Mouse (Mus musculus) thymus, adult 18-20 months (tissue): Measurements from ENCODE around the gene Lrsam1.

Experiments used
- DNase-seq, 2 experiments: peaks; one replicate each; pipeline ENCODE4 v3.0.0; 2022; ENCODE audit warnings: mixed read lengths in 2 of 2

Lrsam1 gene

DNA sequence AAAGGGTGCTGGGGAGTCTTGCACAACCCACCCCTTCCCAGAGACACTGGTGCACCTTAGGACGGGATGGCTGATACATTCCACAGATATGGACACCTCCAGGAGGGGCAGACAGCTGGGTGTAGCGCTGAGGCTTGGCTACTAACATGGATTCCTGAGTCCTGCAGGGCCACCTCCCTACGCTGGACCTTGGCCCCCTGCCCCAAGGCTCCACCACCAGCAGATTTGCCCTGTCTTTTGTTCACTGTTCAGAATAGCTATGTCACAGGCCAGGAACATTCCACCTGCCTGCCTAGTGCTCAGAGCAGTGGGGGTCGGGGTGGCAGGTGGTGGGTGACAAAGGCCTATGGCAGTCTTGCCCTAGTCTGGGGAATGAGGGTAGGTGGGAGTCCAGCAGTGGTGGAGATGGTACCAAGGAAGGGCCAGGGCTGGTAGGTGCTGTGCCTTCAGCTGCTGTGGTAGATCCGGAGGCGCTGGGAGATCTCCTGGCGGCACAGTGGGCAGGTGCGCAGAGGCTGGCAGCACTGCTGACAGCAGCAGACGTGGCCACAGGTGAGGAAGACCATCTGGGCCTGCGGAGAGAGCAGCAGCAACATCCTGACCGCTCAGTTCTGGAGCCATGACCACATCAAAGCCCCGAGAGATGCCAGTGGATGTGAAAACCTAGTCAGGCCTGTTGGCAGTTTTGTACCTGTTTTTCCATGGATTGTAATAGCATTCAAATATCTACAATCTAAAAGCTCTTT, 34.9 kb downstream of the Lrsam1 start:
- peak; percentile 49 to 63 for DNase-seq

DNA sequence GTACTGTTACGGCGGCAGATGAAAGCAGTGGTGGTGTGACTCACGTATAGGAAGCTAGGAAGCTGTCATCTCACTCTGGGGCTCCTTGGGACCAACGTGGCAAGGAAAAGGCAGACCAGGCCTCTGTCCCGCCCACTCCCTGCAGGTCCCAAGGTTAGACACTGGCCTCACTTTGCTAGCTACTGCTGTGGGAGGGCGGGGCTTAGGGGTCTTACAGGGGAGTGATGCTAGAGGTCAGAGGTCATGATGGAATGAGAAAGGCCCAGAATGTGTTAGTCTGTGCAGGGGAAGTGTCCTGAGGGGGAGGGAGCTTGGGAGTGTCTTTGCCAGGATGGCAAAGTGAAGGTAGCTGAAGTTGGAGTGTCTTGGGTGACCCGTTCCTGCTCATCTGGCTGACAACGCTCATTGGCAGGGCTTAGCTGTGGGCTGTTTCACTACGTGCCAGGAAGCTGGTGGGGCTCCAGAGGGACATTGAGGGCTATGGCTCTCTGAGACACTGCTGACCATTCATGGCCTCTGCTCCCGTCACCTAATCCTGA, 37.0 kb downstream of the Lrsam1 start:
- DNase-seq = no peak

DNA sequence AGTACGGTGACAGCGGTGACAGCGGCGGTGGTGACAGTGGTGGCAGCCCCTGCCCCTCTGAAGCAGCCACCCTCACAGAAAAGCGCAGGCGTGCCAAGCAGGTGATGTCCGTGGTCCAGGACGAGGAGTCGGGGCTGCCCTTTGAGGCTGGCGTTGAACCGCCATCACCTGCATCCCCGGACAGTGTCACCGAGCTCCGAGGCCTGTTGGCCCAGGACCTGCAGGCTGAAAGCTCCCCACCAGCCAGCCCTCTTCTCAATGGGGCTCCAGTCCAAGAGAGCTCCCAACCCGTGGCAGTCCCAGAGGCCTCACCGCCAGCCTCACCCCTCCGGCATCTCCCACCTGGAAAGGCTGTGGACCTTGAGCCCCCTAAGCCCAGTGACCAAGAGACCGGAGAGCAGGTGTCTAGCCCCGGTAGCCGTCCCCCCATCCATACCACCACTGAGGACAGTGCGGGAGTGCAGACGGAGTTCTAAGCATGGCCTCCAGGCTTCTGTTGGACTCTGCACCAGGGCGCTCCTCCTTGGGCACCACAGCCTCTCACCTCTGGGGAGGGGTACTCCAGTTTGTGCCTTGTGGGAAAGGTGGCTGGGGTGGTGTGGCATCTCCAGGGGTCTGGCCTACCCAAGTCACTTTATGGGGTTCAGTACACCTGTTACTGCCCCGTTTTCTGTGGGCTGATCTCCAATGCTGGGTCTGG, 37.7 kb downstream of the Lrsam1 start:
- no peak for DNase-seq

DNA sequence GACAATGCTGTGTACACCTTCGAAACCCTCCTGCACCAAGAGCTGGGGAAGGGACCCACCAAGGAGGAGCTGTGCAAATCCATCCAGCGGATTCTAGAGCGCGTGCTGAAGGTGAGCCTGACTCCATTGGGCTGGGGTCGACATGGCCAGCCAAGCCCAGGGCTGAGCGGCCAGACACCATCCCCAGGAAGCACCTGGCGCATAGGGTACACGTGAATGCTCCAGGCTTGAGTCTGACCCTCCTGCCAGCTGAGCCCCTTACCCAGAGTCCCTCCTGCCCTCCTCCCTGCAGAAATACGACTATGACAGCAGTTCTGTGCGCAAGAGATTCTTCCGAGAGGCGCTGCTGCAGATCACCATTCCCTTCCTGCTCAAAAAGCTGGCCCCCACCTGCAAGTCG, 38.9 kb downstream of the Lrsam1 start:
- DNase-seq = no peak

DNA sequence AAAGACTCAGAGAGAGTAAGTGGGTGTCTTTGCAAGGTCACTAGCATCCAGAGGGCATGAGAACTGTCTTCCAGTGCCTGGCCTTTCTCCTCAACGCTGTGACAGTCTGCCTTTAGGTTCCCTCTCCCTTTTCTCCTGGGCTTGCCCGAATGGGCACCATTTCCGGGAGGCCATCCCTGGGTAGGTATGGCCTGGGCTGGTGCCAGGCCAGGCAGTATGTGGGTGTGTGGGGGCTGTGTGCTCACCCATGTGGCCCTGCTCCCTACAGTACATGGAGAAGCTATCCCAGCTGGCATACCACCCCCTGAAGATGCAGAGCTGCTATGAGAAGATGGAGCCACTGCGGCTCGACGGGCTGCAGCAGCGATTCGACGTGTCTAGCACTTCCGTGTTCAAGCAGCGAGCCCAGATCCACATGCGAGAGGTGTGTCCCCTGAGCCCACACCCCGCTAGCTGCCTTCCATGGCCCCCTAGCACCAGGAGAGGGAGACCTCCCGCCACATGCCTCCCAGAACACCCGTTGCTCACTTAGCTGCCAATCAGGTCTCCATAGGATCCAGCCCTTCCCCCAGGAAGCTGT, 39.5 kb downstream of the Lrsam1 start:
- DNase-seq = no peak

DNA sequence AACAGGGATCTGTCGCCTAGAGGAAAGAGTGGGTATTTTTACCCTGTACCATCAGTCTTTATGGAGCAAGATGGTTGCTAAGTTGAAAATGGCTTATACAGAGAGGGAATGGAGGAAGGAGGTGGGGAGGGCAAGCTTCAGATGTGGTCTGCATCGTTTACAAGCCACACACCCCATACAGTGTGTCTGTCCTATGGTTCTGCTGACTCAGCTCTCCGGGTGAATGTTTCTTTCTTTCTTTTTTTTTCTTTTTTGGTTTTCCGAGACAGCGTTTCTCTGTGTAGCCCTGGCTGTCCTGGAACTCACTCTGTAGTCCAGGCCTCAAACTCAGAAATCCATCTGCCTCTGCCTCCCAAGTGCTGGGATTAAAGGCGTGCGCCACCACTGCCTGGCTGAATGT, 40.2 kb downstream of the Lrsam1 start:
- DNase-seq = no peak

DNA sequence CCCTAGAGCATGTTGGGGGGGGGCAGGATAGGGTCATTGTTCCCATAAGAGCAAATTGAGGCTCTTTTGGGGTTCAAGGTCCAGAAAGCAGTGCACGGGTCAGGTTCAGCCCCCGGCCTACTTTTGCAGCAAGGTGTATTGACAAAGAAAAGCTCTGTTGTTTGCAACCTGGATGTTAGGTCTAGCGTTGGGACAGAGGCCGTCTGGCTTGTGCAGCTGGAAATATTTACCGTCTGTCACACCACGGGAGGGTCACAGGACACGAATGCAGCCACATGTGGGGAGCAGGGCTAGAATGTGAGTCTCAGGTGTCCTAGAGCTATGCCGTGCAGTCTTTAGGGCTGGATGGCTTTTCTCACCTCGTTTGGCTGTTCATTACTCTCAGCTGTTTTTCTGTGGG, 43.0 kb downstream of the Lrsam1 start:
- no peak for DNase-seq

DNA sequence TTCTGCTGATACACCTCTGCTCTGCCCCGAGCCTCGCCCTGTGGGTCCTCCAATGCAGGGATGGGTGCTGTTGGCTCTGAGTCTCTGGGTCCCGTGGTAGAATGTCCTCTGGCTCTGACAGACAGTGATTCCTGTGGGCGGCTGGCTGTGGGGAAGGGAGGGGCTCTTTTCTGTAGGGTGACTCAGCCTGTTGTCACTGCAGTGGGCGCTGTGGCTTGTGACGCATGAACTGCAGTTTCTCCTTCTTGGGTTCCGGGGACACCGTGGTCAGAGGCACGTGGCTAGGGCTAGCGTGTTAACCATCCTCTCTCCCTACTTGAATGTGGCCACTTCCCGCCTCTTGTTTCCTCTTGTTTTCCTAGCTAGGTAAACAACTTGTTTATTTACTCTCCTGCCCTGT, 43.9 kb downstream of the Lrsam1 start:
- no peak for DNase-seq

DNA sequence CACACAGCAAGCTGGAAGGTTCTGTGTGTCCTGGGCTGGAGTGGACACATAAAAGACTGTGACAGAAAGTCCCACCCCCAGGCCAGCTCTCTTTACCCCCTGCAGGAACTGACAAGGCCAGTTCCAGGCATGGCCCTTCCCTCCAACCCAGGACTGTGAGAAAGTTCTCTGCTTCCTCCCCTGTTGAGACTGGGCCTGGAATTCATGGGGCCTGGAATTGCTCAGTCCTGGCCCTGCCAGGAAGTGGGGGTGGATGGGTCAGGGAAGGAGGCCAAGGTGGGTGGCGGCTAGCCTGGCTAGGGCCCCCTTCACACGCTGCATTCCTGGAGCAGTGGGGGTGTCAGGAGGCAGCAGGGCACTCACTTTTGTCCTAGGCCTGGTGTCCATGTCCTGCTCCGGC, 46.5 kb downstream of the Lrsam1 start:
- DNase-seq = no peak

DNA sequence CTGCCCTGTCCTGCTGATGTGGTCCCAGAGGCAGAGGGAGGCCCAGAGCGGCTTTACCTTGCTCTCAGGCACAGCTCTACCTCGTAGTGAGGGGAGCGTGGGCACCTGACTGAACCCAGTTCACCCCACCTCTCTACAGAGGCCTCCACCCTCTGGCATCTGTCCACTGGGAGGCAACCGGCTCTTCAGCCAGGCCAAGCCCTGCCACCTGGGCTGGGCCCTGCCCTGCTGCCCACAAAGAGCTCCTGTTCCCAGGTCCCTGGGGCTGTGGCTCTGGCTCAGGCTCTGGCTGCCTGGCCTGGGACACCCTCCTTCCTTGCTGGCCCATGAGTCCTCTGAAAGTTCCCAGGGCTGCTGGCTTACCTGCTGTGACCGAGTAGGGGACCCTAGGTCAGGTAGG, 47.1 kb downstream of the Lrsam1 start:
- no peak for DNase-seq

DNA sequence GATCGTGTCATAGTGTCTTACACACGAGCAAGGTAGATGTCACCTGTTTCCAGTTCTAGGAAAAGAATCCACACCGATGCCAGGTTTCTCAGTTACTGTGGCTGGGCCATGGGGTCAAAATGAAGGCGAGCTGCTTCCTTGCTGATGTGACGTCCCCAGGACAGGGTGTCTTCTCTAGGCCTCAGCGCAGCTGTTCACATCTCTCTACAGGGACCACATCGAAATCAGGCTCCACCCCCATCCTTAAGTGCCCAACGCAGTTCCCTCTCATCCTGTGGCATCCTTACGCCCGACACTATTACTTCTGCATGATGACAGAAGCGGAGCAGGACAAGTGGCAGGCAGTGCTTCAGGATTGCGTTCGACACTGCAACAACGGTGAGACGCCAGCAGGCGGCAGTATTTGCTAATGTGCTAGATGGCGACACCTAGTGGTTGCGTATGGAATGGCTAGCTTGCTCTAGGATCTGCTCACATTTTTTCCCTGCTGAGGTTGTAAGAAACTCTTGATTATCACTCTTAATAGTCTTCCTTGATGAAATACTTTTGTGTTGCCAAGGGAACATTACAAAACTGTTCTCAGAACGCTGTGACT, 49.1 kb downstream of the Lrsam1 start:
- DNase-seq = peak; percentile 32 to 47

DNA sequence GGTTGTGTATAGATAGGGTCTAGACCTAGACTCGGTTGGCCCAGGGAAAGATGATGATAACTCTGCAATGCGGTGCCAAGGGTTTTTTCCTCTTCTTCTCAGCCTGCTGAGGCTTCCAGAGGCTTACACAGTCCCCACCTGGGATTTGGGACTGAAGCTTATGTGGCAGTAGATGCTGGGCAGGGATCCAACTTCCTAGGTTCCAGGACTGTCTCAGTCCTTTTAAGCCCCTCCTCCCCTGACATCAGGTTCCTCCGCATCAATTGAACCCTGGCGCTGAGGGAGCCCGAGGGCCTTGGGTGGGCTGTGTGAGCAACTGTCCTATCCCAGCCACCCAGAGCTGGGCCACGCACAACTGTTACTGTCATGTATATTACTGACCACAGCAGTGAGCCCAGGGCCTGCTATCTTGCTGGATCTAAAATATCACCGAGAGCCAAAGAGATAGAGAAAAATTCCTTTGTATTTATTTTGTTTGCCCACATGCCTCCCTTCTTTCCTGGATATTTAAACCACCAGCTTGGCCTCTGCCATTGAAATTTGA, 49.7 kb downstream of the Lrsam1 start:
- no peak for DNase-seq

DNA sequence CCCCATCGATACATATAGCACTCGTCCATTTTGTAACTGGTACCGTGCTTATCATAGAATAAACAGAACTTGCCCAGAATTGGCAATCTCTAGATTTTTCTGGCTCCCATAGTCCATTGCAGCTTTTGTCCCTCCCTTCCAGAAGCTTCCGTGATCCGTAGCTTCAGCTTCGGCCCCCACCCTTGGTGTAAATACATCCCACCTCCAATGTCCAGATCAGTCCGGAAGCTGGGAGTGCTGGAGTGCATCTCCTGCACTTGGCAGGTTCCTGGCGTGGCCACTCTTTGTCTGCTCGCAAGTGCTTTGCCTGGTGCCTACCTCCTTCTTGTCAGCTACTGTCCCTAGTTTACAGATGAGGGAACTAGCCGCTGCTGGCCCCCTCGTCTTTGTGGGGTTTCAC, 52.6 kb downstream of the Lrsam1 start:
- no peak for DNase-seq

DNA sequence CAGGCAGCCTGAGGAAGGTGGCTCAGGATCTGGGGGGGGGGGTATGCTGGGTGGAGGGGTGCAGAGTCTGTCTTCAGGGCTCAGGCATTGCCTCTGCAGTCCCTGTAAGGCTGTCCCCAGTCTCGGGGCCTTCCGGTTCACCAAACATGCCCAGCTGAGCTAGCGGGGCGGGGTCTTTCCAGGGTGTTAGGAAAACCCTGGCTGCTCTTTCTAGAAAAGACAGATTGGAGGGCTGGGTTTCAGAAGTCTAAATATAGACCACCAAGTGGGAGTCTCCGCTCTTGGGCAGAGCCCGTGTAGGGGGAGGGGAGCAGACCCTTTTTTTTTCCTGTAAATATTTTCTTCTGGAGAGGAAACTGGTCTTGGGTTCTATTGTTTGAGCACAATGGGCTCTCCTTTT, 53.1 kb downstream of the Lrsam1 start:
- no peak for DNase-seq

DNA sequence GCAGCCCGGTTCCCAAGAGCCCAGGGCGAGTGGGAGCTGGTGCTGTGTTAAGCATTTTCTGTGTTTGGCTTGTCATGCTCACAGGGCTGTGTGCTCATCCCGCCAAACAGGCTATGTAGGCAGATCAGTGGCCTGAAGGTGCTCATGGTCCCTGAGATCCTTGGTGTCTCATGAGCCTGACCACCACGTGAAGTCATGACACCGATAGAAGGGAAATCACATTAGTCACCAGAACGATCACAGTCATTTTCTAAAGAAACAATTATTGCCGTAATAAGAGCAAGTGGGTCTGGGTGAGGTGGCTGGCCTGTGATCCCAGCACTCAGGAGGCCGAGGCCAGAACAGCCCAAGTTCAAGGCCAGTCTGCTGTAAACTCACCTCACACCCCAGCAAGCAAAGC, 54.0 kb downstream of the Lrsam1 start:
- no peak for DNase-seq

DNA sequence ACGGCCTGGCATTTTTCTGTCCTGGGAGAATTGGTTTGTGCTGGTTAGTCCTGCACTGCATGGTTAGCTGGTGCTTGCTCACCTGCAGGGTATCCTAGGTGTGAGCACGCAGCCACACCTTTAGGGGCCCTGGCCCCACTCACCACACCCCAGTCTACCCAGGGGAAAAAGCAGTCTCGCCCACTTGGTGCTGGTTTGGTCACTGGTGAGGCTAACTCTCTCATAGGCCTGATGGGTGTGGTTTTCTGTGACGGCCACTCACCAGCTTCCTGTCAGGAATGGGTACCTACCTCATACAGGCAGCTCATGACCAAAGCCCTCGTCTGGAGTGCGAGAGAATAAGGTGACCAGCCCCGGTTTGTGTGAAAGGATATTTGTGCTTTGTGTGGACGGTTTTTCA, 56.1 kb downstream of the Lrsam1 start:
- no peak for DNase-seq

DNA sequence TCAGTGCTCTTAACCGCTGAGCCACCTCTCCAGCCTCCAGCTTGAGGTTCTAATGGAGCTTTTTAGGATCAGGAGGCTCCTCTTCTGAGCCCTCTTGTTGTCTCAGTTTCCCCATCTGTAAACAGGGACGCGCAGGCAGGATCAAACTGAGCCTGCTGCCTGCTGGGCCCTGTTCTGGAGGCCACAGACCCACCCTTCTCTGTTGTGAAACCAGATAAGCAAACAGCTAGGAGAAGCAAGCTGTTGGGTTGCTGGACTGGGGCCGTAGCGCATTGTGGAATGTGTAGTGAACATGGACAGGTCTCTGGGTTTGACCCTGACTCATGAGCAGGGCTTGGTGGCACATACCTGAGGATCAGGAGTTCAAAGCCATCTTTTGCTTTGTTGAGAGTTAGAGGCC, 56.8 kb downstream of the Lrsam1 start:
- DNase-seq = no peak

DNA sequence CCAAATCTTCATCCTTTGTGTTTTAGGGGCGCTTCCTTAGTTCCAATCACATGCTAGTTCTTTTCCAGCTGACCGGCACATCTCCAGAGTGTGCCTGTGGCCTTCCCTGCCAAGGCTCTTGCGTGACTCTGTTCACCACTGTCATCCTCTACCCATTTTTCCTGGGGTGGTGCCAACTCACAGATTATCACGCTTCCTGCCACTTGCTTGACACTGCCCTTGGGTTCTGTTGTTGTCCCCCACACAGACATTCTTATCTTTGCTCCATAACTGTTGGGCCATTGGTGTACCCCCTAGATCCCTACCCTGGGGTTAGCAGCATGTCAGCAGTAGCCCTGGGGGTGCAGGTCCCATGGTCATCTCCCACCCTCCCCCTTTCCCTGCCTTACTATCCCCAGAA, 57.9 kb downstream of the Lrsam1 start:
- no peak for DNase-seq

DNA sequence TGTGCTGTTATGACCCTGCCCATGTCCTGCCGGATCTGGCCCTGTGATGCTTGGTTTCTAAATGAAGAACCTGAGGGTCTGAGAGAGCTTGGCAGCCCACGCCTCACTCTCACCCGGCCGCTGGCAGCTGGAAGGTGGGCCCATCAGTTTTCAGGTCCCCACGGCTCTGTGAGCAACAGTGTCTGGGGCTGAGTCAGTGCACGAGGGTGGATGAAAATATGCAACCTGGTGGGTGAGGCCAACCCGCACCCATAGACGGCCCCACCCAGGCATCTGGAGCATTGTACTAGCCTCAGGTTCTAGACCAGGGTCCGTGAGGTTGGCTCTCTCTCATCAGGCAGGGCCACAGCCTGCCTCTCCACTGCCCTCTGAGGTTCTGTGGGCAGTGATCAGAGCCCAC, 59.3 kb downstream of the Lrsam1 start:
- DNase-seq = no peak

DNA sequence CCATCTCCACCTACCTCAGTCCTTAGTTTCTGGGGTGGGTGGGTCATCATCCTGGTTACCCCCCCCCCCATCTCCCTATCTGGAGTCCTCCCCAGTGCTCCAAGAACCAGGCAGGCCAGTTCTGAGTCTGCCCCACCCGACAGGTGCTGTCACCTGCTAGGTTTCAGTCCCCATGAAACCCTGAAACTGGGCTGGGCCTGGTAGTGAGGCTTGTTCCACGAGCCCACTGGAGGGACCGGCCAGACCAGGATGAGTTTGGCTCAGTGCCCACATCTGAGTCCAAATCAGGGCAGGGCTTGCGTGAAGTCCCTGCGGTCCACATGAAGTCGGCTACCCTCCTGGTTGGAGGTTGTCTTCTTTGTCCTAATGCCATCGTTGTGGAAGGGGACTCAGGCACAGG, 62.4 kb downstream of the Lrsam1 start:
- no peak for DNase-seq

DNA sequence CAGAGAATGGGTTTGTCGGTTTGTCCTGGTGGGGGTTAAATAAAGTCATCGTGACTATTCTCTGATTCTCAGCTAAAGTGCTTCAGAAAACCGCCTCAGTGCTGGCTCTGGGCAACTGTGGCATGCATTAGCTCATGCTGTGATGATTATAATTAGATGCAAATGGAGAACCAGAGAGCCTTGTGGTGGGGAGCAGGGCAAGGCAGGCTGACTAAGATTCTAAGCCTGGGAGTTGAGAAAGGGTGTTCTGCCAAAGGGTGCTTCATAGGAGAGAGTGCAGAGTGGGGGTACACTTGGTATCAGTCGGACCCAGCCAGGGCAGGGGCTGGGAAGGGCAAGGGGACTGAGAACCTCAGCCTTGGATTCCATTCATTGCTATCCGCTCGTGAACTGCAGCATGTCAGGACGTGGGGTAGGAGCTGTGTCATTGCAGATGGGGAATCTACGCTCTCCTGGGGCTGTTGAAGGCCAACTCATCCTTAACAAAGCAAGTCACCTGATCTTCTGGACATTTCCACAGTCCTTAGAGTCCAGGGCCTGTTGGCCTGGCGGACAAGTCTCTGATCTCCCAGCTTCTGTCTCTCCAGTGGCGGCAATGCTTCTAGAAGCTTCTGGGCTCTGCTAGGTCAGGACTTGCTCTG, 64.8 kb downstream of the Lrsam1 start:
- no peak for DNase-seq

DNA sequence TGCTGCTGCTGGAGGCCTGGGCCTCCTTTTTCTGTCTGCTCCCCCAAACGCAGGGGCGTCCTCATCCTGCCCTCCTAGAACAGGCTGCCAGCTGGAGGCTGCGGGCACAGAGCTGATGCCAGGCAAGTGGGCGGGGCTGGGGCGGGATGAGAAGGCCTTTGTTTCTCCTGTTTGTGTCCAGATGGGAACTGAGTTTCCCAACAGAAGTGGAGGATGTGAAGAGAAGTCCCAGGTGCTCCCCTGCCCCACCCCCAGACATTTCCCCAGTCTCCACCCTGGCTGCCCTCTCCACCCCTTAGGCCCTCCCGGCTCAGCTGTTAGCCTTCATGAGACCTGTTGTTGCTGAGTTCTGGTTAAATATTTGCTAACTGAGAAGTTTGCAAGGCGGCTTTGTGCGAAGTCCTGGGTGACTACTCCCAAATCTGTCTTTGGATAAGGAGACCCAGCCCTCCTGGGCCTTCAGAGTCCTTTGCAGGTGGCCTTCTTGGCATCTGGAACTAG, 65.8 kb downstream of the Lrsam1 start:
- DNase-seq = no peak

DNA sequence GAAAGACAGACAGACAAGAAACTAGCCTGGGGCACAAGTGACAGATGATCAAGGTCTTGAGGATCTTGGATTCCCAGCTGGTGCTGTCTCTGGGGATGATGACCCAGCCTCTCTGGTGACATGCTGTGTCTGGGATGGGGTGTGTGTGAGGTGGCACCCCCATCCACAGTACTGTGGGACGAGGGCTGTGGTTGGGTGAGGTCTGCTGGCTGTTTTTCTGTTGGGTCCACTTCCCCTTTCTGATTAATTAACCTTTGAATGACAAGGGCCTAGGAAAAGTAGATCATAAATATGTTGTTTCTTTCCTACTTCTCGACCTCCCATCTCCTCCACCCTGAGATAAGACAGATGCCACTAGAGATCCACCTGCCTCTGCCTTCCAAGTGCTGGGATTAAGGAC, 67.3 kb downstream of the Lrsam1 start:
- DNase-seq = no peak
